Mouse (Mus musculus) embryonic fibroblast, embryonic 13.5 days (primary cell): ENCODE measurements around the gene Ubr4.

ENCODE experiments used
- CTCF ChIP-seq: IDR thresholded peaks from 2 replicates; pipeline ENCODE4 v1.5.1; 2011; ENCODE audit warnings: mild to moderate bottlenecking, control low read depth, low read length, moderate library complexity, borderline replicate concordance; ENCODE audit not compliant: insufficient read depth
- POLR2A ChIP-seq: IDR thresholded peaks from 2 replicates; pipeline ENCODE4 v1.6.1; 2011; ENCODE audit warnings: low read depth, mild to moderate bottlenecking, control low read depth, low read length, moderate library complexity

DNA sequence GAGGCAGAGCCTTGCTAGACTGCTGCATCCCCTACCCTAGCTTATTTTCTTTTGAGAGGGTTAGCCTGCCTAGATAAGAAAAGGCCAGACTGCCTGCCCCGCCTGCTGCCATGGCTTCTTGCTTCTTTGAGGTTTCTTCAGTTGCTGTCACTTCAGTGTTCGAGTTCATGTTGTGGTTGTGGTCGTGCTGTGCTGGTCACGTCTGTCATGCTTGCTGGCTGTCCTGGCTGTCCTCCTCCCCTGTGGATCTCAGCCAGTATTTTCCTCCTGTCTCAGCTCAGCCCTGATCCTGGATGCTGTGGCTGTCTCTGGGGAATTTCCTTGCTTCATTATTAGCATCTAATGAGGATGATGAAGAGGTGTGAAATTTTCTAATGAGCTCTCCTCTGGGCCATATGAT, 89.4 kb downstream of the Ubr4 start:
- TF ChIP-seq CTCF (no peak), POLR2A (no peak)
